Mouse (Mus musculus): Measurements from ENCODE around the gene Ppcs. TPM values are rescaled to one million over a fixed set of nuclear protein-coding genes. Genes with fewer than 3 reads are reported as not detected.

The Ppcs gene
- polyA plus RNA-seq, 1 experiment from 2014 or later = 32.6 TPM

DNA sequence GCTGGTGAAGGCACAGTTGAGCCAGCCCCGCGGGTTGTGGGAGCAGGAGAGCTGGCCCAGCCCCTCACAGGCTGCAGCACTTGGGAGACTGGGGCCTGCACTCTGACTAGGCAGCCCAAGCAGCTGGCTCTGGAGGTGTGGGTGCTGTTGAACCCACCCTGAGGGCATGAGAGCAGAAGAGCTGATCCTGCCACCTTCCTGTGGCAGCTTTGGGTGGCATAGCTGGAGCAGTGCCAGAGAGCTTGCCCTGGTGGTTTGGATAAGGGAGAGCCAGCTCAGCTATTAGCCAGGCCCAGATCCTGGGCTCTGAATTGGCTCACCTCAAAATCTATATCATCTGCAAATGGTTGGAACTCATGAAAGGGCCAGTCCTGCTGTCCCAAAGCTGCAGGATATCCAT, 5.5 kb upstream of the Ppcs start:
- H3K9me3 ChIP-seq (replicated peaks; ENCODE audit: control insufficient read depth, low read length) = no peaks in the 10 kb centered on the region
- H3K4me2 ChIP-seq (ENCODE audit: low read depth, low read length) = no peak overlapping the region
- 58% methylated on average over 2 of the region's 2 CpGs for WGBS
- no peaks in the 10 kb centered on the region for H3K27me3 ChIP-seq (ENCODE audit: control insufficient read depth, insufficient read depth, low read length)
- H3K4me1 ChIP-seq (ENCODE audit: control insufficient read depth, insufficient read depth, low read length) = peaks cover 5% of the 10 kb centered on the region
- H3K36me3 ChIP-seq (ENCODE audit: control insufficient read depth, insufficient read depth) = no peaks in the 10 kb centered on the region
- ATAC-seq (replicated peaks; ENCODE audit: extremely low read depth, insufficient read depth, low FRiP score) = no peak
- no peak overlapping the region for H3K4me3 ChIP-seq (ENCODE audit: low read length)
- H3K27ac ChIP-seq (ENCODE audit: low read length) = no peak overlapping the region
- no peak overlapping the region for H3K9ac ChIP-seq (ENCODE audit: low read length)

GRCm38 (mm10) chr4:119425601-119426000, 3.4 kb upstream of the Ppcs start:
- Histone ChIP-seq H3K9me3 (replicated peaks; ENCODE audit: control insufficient read depth, low read length) (no peaks in the 10 kb centered on the region), H3K4me2 (ENCODE audit: low read depth, low read length) (no peak overlapping the region), H3K4me3 (ENCODE audit: low read length) (no peak overlapping the region), H3K27ac (ENCODE audit: low read length) (no peak overlapping the region), H3K27me3 (ENCODE audit: control insufficient read depth, insufficient read depth, low read length) (no peaks in the 10 kb centered on the region), H3K9ac (ENCODE audit: low read length) (no peak overlapping the region), H3K36me3 (ENCODE audit: control insufficient read depth, insufficient read depth) (no peaks in the 10 kb centered on the region), H3K4me1 (ENCODE audit: control insufficient read depth, insufficient read depth, low read length) (peaks cover 14% of the 10 kb centered on the region)
- 50% methylated on average over 2 of the region's 2 CpGs for WGBS
- ATAC-seq (replicated peaks; ENCODE audit: extremely low read depth, insufficient read depth, low FRiP score) = no peak

DNA sequence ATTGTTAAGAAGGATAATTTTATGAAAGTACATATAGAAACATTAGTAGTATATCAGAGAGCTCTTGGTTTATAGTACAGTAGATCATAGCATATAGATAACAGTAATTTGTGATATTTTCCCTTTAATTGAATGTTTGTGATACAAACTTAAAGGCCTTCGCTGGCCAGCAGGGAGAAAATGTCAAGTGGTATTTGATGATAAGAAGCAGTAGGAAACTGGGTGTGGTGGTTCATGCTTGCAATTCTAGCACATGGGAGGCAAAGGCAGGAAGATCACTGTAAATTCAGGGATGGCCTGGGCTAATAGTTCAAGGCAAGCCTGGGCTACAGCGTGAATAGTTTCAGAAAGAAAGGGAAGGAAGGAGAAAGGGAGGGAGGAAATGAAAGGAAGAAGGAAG, 2.9 kb upstream of the Ppcs start:
- H3K36me3 ChIP-seq (ENCODE audit: control insufficient read depth, insufficient read depth) = no peaks in the 10 kb centered on the region
- no peak for ATAC-seq (replicated peaks; ENCODE audit: extremely low read depth, insufficient read depth, low FRiP score)
- no peaks in the 10 kb centered on the region for H3K9me3 ChIP-seq (replicated peaks; ENCODE audit: control insufficient read depth, low read length)
- no peak overlapping the region for H3K4me3 ChIP-seq (ENCODE audit: low read length)
- H3K27me3 ChIP-seq (ENCODE audit: control insufficient read depth, insufficient read depth, low read length) = no peaks in the 10 kb centered on the region
- H3K9ac ChIP-seq (ENCODE audit: low read length) = no peak overlapping the region
- WGBS = 65% methylated on average over 2 of the region's 2 CpGs
- H3K4me1 ChIP-seq (ENCODE audit: control insufficient read depth, insufficient read depth, low read length) = peaks cover 14% of the 10 kb centered on the region
- no peak overlapping the region for H3K27ac ChIP-seq (ENCODE audit: low read length)
- H3K4me2 ChIP-seq (ENCODE audit: low read depth, low read length) = no peak overlapping the region

- H3K4me1 ChIP-seq (ENCODE audit: control insufficient read depth, insufficient read depth, low read length) = peaks cover 27% of the 10 kb centered on the region
- no peaks in the 10 kb centered on the region for H3K36me3 ChIP-seq (ENCODE audit: control insufficient read depth, insufficient read depth)
- WGBS = under 1% methylated on average over 31 of the region's 31 CpGs
- H3K4me2 ChIP-seq (ENCODE audit: low read depth, low read length) = peak overlapping the region; percentile 65
- peak; percentile 42 for ATAC-seq (replicated peaks; ENCODE audit: extremely low read depth, insufficient read depth, low FRiP score)
- no peaks in the 10 kb centered on the region for H3K27me3 ChIP-seq (ENCODE audit: control insufficient read depth, insufficient read depth, low read length)
- peak overlapping the region; percentile 73 for H3K4me3 ChIP-seq (ENCODE audit: low read length)
- peak overlapping the region; percentile 95 for H3K27ac ChIP-seq (ENCODE audit: low read length)
- peak overlapping the region; percentile 85 for H3K9ac ChIP-seq (ENCODE audit: low read length)
- no peaks in the 10 kb centered on the region for H3K9me3 ChIP-seq (replicated peaks; ENCODE audit: control insufficient read depth, low read length)
These were observed 313 bp downstream of the Ppcs start for GRCm38 (mm10) chr4:119421921-119422293.

DNA sequence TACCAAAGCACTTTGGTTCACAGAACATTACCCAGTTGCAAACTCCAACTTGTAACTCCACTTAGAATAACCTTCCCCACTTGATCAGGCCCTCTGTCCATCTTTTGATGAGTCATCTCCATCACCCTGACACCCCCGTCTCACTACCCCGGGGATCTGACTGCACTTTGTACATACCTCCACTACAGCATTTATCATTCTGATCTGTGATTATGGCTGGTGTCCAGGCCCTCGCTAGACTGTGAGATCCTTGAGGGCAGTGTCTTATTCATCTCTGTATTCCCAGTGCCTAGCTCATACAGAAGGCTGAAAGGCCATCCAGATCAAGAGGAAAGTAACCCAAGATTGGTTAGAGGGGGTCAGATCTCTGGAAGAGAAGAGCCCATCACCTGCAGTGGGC, 1.0 kb downstream of the Ppcs start:
- Histone ChIP-seq H3K27me3 (ENCODE audit: control insufficient read depth, insufficient read depth, low read length) (no peaks in the 10 kb centered on the region), H3K4me3 (ENCODE audit: low read length) (peak overlapping the region; percentile 73), H3K27ac (ENCODE audit: low read length) (peak overlapping the region; percentile 95), H3K4me1 (ENCODE audit: control insufficient read depth, insufficient read depth, low read length) (peaks cover 27% of the 10 kb centered on the region), H3K9me3 (replicated peaks; ENCODE audit: control insufficient read depth, low read length) (no peaks in the 10 kb centered on the region), H3K4me2 (ENCODE audit: low read depth, low read length) (peak overlapping the region; percentile 65), H3K36me3 (ENCODE audit: control insufficient read depth, insufficient read depth) (no peaks in the 10 kb centered on the region), H3K9ac (ENCODE audit: low read length) (peak overlapping the region; percentile 85)
- 29% methylated on average over 3 of the region's 3 CpGs for WGBS
- no peak for ATAC-seq (replicated peaks; ENCODE audit: extremely low read depth, insufficient read depth, low FRiP score)

- H3K4me1 ChIP-seq (ENCODE audit: control insufficient read depth, insufficient read depth, low read length) = peaks cover 31% of the 10 kb centered on the region
- H3K27ac ChIP-seq (ENCODE audit: low read length) = peak overlapping the region; percentile 26
- no peaks in the 10 kb centered on the region for H3K9me3 ChIP-seq (replicated peaks; ENCODE audit: control insufficient read depth, low read length)
- H3K9ac ChIP-seq (ENCODE audit: low read length) = no peak overlapping the region
- no peak for ATAC-seq (replicated peaks; ENCODE audit: extremely low read depth, insufficient read depth, low FRiP score)
- H3K36me3 ChIP-seq (ENCODE audit: control insufficient read depth, insufficient read depth) = no peaks in the 10 kb centered on the region
- WGBS = 45% methylated on average over 3 of the region's 3 CpGs
- no peak overlapping the region for H3K4me3 ChIP-seq (ENCODE audit: low read length)
- no peak overlapping the region for H3K4me2 ChIP-seq (ENCODE audit: low read depth, low read length)
- no peaks in the 10 kb centered on the region for H3K27me3 ChIP-seq (ENCODE audit: control insufficient read depth, insufficient read depth, low read length)
These were observed 4.3 kb downstream of the Ppcs start for GRCm38 (mm10) chr4:119417894-119418293.

DNA sequence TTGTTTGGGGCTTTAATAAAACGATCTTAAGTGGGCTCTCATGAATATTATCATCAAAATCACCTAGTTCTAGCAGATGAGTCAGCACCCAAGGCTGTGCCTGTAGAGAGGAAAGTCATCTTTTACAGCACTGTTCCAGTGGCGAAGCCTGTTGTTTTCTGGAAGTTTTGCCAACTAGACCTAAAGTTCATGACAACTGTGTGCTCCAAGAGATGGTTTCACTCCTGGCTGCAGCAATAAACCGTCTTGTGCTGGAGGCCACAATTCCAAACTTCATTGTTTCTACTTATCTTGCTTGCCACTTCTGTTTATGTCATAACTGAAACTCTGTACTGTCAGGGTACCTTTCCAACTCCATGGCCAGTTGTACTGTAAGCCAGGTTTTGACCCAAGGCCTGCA, 5.0 kb downstream of the Ppcs start:
- Histone ChIP-seq H3K9ac (ENCODE audit: low read length) (no peak overlapping the region), H3K36me3 (ENCODE audit: control insufficient read depth, insufficient read depth) (no peaks in the 10 kb centered on the region), H3K4me2 (ENCODE audit: low read depth, low read length) (no peak overlapping the region), H3K9me3 (replicated peaks; ENCODE audit: control insufficient read depth, low read length) (no peaks in the 10 kb centered on the region), H3K27me3 (ENCODE audit: control insufficient read depth, insufficient read depth, low read length) (no peaks in the 10 kb centered on the region), H3K4me3 (ENCODE audit: low read length) (no peak overlapping the region), H3K27ac (ENCODE audit: low read length) (no peak overlapping the region; the same call in 1 of the 2 replicates), H3K4me1 (ENCODE audit: control insufficient read depth, insufficient read depth, low read length) (peaks cover 37% of the 10 kb centered on the region)
- WGBS = 70% methylated on average over 3 of the region's 3 CpGs
- ATAC-seq (replicated peaks; ENCODE audit: extremely low read depth, insufficient read depth, low FRiP score) = no peak

GRCm38 (mm10) chr4:119415072-119415753, 7.0 kb downstream of the Ppcs start, which contains the start of gene Ccdc30:
Gene Ccdc30, minus strand, starts transcription at chr4:119415521.
- under 1% methylated on average over 49 of the region's 49 CpGs for WGBS
- Histone ChIP-seq H3K9ac (ENCODE audit: low read length) (peak within 1 kb of the TSS; percentile 67), H3K27me3 (ENCODE audit: control insufficient read depth, insufficient read depth, low read length) (no peaks in the 10 kb centered on the region), H3K27ac (ENCODE audit: low read length) (no peak within 1 kb of the TSS), H3K4me2 (ENCODE audit: low read depth, low read length) (peak within 1 kb of the TSS; percentile 88), H3K9me3 (replicated peaks; ENCODE audit: control insufficient read depth, low read length) (no peaks in the 10 kb centered on the region), H3K4me1 (ENCODE audit: control insufficient read depth, insufficient read depth, low read length) (peaks cover 30% of the 10 kb centered on the region), H3K4me3 (ENCODE audit: low read length) (peak within 1 kb of the TSS; percentile 59), H3K36me3 (ENCODE audit: control insufficient read depth, insufficient read depth) (no peaks in the 10 kb centered on the region)
- ATAC-seq (replicated peaks; ENCODE audit: extremely low read depth, insufficient read depth, low FRiP score) = peak; percentile 98

DNA sequence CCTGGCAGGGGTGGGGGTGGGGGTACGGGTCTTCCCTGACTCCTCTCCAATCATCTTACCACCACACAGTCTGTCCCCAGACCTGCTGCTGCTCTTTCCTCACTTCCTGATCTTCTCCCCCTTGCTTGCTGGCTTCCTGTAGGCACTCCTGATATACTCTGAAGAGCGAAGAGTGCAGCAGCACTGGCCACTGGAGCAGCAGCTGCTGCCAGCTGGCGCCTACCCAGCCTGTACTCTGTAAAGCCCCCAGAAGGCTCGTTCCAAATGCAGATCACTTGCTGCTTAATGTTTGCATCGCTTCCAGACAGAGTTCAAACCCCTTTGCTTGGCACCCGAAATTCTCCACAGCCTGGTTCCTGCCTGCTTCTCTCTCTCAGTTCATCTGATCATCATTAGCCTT, 9.4 kb downstream of the Ppcs start:
- peaks cover 23% of the 10 kb centered on the region for H3K4me1 ChIP-seq (ENCODE audit: control insufficient read depth, insufficient read depth, low read length)
- peaks cover 3% of the 10 kb centered on the region; the same call in 1 of the 2 replicates for H3K9me3 ChIP-seq (replicated peaks; ENCODE audit: control insufficient read depth, low read length)
- WGBS = 27% methylated on average over 6 of the region's 6 CpGs
- no peaks in the 10 kb centered on the region for H3K27me3 ChIP-seq (ENCODE audit: control insufficient read depth, insufficient read depth, low read length)
- peak; percentile 35; the same call in 1 of the 2 replicates for ATAC-seq (replicated peaks; ENCODE audit: extremely low read depth, insufficient read depth, low FRiP score)
- no peak overlapping the region for H3K4me3 ChIP-seq (ENCODE audit: low read length)
- no peaks in the 10 kb centered on the region for H3K36me3 ChIP-seq (ENCODE audit: control insufficient read depth, insufficient read depth)
- peak overlapping the region; percentile 34; the same call in 1 of the 2 replicates for H3K4me2 ChIP-seq (ENCODE audit: low read depth, low read length)
- peak overlapping the region; percentile 55 for H3K27ac ChIP-seq (ENCODE audit: low read length)
- no peak overlapping the region for H3K9ac ChIP-seq (ENCODE audit: low read length)
